Mouse (Mus musculus) cortical plate, adult 2 months (tissue): ENCODE data around the gene Serpine1.

Source experiments
- CTCF ChIP-seq: fragments of 200-500 bp; IDR thresholded peaks from 2 replicates; pipeline ENCODE4 v1.5.1; 2011; ENCODE audit warnings: mild to moderate bottlenecking, control low read depth, low read length; ENCODE audit not compliant: insufficient read depth; ENCODE audit errors: extremely low read depth
- POLR2A ChIP-seq: fragments of 200-500 bp; IDR thresholded peaks from 2 replicates; pipeline ENCODE4 v1.6.1; 2011; ENCODE audit warnings: mild to moderate bottlenecking, low read length, control low read depth; ENCODE audit not compliant: insufficient read depth; ENCODE audit errors: extremely low read depth

DNA sequence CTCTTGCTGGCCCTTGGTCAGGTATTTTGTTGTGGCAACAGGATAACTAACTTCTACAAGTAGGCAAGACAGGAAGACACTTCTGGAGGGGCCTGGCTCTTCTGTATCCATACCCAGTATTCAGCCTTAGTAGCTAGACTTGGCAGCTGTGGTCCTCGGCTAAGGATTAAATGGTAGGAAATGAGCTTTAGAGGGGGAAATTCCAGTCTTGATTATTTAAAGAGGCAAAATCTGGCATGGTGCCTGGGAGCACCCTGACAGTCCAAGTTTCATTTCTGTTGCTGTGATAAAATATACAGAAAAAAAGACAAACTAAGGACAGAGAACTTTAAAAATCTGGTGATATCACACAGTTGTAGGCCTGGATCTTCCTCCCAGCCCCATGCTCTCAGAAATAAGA, 24.0 kb upstream of the Serpine1 start:
- TF ChIP-seq POLR2A (no peak), CTCF (no peak)
